Mouse (Mus musculus) cerebellum, adult 11 months (tissue): ENCODE measurements around the gene Spon1.

Source experiments
- DNase-seq: peaks from one replicate; pipeline ENCODE4 v3.0.0; 2022

Spon1 gene

DNA sequence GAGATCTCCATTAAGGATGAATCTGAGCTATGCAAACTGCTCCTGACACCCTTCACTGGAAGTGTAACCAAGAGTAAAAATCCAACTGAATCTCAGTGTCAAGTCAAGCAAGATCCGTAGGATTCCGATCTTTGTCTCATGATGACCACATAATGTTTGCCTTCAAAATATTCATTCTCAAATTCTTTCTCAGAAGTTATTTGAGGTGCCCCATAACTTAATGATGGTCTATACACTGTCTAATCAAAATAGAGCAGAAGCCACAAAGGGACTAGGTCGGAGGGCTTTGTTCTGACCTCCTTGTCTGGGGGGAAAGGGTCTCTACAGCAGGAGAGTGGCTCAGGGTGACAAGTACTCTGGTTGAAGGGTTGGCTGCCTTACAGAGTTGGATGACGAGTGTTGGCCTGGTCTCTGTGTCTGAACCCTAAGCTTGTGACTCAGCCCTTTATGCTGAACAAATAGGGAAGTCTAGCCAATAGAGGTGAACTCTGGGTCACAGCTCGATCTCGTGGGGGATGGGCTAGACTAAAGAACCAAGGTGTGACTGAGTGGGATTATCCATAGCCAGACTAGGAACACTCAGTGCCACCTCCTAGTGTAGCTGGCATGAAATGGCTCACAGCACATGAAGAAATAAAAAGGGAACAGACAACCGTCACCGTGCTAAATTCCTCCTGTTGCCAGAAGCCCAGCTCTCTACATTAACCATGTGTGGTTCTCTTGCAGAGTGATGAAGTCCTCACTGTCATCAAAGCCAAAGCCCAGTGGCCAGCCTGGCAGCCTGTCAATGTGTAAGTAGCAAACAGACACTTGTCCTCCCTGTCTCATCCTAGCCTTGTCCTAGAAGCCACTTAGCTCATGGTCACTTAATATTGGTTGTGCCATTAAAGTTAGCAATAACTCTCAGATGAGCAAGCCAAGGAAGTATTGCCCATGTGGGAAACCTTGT lies 250.5 kb downstream of the Spon1 start:
- DNase-seq: no peak

DNA sequence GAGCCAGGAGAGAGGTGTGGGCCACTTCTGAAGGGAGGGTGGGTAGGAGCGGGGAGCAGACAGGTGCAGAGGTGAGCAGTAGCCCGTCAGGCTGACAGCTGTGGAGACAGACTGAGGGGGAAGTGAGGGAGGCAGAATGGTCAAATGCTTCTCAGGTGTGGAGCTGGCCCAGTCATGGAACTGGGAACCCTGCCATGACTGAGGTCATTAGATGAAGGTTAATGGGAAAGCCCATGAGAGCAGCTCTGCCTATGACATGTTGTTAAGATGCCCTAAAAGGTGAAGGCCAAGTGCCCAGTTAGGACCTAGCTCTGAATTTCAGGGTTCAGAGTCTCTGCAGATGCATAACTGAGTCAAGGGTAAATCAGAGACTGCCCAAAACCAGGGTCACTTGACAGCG lies 253.1 kb downstream of the Spon1 start:
- no peak for DNase-seq

DNA sequence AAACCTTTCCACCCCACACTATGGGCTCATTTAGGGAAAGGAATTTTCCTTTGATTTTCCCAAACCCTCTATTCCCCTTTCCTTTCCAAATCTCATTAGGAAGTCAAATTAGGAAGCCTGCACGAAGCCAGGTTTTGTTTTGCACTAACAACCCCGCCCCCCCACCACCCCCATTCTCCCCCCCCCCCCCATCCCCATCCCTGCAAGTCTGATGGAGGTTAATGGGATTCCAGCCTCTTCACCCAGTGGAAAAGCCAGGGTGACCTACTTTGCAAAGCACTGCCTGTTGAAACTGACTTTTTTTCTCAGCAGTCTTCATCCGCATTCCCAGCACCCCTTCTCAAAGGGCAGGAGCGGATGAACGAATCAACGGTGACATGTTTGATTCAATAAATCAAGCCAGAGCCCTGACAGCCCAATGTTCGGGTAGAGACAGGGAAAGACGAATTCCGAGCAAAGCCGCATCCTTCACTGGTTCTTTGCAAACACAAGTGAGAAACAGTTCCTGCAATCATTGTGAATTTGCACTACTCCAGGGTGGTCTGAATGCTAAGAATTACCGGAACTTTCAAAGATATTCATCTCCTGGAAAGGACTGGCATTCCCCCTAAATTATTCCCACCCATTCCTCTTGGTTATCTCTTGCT lies 254.4 kb downstream of the Spon1 start:
- DNase-seq: no peak

DNA sequence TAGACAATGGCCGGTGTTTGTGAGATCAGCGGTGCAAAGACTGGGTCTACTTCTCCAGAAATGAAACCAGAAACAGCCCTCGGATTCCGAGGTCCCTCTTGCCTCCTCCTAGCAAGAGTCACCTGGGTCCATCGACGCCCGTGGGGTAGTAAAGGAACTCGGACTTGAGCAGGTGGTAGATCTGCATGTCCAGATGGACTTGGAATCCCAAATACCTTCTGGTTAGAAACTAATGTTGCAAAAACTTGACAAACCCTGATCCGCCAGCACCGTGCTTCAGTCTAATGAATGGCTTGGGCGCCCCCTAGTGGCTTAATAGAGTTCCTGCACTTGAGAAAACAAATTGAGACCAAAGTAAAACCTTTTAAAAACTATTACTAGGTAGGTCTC lies 254.9 kb downstream of the Spon1 start:
- peak; percentile 88 for DNase-seq

DNA sequence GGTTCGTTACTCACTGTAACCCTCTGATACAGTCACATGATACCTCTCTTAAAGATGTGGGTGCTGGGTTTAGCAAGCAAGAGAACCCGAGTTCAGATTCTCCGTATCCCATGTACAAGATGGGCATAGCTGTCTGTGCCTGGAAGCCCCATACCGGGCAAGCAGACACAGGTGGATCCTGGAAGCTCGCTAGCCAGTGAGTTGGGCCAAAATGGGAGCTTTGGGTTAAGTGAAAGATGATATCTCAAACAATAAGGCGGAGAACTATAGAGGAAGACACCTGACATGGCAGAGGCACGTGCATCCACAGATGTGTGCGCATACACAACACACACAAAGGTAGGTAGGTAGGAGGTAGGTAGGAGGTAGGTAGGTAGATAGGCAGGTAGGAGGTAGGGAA lies 261.1 kb downstream of the Spon1 start:
- no peak for DNase-seq

DNA sequence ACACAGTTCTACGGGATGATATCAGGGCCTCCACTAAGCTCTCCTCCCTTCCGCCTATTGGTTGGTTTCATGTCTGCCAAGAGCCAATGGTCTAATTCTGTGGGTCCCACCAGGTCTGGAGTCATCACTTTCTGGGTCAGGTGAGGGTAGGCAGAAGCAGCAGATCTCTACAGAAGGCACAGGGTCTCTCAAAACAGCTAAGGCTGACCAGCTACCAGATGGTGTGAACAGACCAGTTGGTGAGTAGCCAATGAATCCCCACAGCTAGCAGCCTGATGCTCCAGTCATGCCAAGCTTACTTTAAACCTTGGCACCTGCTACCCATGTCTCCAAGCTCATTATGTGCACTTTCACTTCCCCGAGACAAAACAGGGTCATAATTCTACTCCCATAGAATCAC lies 261.6 kb downstream of the Spon1 start:
- peak; percentile 86 for DNase-seq

DNA sequence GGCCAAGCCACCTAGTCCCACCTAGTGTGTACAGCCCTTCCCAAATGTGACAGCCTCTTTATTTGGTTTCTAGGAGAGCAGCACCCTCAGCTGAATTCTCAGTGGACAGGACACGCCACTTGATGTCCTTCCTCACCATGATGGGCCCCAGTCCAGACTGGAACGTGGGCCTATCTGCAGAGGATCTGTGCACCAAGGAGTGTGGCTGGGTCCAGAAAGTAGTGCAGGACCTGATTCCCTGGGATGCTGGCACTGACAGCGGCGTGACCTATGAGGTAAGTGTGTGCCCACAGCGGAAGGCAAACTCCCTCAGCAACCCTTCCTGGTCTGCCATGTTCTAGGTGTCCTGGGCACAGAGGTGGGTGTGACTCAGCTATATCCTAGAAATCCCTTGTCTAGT lies 263.0 kb downstream of the Spon1 start:
- no peak for DNase-seq

DNA sequence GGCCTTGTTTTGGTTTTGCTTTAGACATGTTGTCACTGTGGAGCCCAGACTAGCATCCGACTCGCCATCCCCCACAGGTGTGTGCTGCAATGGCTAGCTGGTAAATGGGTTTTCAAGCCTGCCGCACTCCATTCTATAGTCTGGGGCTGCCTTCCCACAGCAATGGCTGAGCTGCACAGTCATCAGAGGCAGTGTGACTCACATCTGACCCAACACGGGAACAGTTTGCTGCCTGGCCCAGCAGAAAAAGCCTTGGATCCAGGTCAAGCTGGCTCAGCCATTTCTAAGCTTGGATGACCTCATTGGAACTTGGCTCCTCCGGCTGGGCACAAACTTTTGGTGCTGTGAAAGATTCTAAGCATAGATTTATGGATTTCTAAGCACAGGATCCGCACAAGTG lies 263.8 kb downstream of the Spon1 start:
- DNase-seq: peak; percentile 76

DNA sequence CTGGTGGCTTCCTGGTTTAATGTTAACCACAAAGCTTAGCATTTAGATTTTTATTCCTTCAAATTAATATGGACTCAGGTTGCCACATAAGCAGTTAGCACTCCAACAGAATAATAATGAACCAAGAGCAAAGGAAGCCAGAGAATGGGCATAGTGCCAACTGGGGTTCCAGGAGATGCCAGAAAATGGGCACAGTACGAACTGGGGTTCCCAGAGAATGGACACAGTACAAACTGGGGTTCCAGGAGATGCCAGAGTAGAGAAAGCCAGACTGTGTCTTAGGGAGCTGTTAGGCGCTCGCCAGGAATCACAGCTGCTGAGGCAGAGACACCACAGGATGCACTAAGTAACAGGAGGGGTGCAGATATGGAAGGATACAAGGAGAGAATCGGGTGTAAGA lies 271.4 kb downstream of the Spon1 start:
- no peak for DNase-seq

DNA sequence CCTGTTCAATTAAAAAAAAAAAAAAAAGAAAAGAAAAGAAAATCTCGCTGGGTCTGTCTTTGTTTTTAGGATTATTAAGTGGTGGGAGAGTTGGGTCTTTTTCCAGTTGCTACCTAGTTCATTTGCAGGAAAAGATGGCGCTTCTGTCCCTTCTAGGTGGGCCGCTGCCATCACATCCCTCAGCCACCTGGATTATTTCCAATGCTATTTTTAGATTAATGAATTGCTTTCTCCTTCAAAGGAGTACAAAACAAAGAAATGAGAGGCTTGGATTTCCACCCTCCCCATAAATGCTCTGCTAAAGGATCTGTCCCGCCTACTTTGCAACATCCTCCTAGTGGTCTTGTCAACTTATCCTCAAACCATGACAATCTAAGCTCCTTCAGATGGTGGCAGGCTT lies 275.6 kb downstream of the Spon1 start:
- DNase-seq: no peak

DNA sequence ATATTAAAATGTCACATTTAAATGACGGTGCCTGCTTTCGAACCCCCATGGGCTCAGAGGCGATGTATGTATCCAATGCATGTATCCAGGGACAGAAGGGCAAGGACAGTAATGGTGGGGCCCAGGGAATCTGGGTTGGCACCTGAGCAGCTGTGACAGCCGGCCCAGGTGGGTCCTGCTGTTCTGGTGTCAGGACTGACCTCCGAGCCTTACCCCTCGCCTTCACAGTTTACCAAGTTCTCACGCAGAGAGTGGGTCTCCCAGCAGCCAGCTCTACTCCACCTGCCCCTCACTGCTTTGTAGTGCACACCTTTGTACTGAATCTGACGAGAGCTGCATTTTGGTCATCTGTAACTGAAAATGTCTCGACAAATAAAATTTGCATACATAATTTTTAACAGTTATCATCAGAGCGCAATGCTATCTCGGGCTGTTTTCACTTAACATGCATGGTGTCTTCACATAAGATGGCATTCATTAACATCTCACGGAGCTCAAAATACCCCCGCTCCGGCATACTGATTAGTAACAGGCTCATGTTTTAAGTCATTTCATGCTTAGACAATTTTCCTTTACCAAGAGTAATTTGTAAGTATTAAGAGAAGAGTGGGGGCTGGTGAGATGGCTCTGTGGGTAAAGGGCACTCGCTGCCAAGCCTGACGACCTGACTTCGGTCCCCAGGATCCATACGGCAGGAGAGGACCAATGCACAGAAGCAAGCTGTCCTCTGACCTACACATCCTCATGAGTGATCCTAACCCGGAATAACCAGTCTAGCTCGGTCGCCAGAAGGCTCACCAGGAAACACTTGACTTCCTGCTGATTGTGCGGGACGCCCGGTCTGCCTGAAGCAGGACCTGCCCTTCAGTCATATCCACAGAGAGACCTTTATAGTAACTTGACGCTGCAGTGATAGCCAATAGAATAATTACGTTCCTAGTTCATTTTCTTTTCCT lies 277.5 kb downstream of the Spon1 start:
- DNase-seq: no peak

DNA sequence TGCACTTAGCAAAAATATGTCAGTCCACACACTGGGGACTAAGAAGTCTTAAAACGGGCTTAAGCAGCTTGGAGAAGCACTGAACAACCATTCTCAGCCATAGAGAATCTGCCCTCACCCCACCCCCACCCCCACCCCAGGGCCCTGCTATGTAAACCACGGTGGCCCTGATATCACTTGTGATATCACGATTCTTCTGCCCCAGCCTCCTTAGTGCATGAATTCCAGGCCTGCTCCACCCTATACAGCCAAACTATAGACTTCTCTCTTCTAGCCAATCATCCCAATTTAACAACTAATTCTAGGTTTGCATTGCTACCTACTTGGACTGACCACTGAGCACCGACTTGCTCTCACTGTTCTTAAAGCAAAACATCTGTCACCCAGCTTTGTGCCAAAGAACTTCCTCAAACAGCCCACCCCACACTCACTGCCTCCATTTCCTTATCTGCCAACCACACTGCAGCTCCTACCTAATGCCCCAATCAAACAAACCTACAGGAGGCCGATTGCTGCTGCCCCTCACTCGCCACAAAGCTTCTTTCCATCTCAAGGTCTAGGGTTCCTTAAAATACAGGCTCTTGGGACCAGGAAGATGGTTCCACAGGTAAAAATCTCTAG lies 278.2 kb downstream of the Spon1 start:
- DNase-seq: no peak

DNA sequence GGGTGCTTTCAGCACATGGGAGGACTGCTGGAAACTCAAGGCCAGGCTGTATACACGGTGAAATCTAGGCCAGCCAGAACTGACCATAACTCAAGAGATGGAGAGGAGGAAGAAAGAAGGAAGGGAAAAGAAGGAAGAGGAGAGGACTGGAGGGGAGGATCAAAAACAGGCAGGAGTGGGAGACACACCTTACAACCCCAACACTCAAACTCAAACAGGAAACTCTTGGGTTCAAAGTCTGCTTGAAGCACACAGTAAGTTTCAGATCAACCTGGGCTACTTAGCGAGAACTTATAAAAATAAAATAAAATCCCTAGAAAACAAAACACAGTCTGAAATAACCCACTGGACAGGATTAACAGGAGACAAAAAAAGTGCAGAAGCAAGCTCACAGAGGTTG lies 280.0 kb downstream of the Spon1 start:
- DNase-seq: no peak

DNA sequence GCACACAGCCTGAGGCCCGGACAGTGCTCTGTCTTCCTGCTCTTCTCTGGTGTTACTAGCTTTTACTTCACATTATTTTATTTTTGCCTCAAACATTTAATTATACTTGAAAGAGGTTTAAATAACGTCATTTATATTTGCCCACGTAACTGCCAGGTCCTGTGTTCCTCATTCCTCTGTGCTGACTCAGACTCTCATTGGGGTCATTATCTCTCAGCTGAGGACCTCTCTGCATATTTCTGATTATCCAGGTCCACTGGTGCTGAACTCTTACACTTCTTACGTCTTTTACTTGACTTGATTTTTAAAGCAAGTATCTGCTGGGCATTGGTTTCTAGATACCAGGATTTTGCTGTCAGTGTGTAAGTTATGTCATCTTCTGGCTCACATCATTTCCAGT lies 287.9 kb downstream of the Spon1 start:
- no peak for DNase-seq

DNA sequence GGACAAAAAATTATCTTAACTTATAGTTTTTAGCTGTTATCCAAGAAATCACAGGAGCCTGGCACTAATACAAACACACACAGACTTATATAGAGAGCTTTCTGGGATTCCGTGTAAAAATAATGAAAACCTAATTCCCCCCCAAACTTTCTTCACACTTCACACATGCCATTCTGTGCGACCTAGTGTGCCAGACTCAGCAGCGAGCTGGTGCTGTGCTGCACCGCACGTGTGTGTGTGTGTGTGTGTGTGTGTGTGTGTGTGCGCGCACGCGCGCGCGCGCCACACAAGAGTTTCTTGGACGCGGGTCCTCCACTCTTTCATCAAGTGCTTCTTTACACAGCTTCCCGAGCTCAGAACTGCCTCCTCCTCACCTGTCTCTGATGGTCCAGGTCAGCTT lies 292.4 kb downstream of the Spon1 start:
- DNase-seq: no peak

DNA sequence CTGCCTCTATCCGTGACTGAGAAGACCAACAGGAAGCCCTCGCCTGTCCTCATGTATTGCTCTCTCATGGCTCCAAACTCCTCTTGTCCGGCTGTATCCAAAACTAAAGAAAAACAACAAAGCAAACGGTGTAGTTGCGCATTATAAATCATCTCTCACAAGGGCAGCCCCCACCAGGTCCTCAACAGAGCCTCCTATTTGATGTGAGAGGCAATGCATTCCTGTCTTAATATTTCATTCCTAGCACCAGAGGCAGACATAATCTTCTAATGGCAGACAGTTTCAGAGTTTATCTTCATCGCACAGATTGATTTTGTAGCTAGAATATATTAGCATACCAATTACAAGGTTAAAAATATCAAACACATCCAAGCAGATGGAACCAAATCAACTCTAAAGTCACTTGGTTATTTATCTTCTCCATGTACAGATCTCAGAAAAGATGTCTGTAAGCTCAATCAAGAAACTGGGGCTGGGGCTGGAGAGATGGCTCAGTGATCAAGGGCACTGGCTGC lies 293.2 kb downstream of the Spon1 start:
- no peak for DNase-seq

DNA sequence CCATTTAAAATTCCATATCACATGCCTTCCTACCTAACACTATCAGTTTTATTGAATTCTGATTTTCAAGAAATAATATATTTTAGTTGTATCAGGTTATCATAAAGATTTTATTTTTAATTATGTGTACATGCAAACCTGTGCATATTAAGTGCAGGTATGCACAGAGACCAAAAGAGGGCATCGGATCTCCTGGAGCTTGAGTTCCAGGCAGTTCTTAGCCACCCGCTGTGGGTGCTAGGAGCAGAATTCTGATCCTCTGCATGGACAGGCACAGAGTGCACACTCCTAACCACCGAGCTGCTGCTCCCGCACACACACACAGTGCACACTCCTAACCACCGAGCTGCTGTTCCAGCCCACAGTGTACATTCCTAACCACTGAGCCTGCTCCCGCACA lies 294.6 kb downstream of the Spon1 start:
- DNase-seq: no peak

DNA sequence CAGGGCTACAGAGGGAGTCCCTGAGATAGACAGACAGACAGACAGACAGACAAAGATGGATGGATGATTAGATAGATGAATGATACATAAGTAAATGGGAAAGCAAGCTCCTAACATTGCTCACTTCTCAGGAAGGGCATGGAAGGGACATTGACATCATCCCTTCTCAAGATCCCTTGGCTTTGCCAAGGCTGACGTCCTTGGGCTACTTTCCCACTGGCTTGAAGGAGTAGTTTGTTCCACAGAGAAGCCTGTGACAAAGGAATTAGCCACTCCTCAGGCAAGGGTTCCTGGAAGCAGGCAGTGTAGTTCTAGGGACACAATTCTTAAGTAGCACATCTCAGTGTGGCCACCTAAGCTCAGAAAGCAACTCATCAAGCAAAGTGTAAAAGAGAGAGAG lies 296.7 kb downstream of the Spon1 start:
- no peak for DNase-seq

DNA sequence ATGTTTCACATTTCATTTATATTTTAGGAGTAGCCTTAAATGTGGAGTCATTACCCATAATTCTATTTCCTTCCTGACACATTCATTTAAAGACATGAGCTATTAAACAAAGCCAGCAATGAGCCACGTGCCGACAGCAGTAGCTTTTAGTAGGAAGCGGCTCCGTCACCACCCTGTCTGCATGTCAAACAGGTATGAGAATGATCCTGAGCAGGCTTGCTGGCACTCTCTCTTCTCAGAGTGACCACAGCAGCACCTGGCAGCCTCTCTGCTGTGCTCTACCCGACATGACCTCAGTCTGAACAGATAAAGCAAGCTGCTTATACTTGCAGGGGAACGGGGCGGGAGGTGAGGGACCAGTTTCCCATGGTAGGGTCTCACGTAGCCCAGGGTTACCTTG lies 297.7 kb downstream of the Spon1 start:
- no peak for DNase-seq

DNA sequence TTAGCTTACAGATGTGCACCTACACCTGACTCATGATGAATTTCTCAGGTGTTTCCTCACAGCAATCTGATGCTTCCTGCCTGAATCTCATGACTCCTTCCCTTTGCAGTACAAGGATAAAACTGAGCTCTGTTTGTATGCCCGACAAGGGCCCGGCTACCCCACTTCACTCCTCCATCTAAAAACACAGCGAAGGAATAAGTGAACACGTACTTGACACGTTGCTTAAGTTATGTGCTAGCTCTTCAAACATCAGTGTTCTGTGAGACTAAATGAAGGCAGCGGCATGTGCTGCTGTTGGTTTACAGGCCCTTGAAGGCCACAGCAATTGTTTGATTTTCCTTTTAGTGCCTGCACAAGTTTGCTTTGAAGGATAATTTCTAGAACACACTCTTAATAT lies 298.2 kb downstream of the Spon1 start:
- no peak for DNase-seq

DNA sequence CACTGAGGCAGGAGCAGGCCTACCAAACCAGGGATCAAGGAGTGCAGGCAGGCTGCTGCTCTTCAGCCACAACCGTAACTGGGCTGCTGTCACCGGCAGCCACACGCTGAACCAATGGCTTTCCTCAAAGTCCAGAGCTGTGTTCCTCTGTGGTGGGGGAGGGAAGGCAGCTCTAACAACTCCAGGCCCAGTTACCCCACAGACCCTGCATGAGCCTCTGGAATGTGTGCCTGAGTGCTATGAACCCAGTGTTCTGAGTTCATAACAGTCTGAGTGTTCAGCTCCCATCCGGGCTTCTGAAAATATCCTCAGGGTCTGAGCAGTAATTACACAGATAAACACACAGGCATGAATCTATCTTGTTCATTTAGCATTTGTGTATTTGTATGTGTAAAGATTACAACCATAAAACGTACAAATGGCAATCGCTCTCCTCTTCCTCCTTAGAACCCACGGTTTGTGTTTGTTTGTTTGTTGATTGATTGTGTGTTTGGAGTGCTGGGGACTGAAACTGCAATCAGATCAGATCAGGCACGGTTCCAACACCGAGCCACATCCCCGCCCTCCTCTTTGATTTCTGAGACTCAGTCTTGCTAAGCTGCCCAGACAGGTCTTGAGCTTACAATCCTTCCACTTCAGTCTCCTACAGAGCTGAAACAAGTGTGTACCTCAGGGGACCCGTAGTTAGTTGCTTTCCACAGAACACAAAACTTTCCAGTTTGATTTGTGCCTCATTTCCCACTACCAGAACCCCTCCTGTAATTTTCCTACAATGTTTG lies 299.8 kb downstream of the Spon1 start:
- DNase-seq: no peak
